Mouse (Mus musculus): ENCODE measurements around the gene Tbx3. TPM values are rescaled to one million over a fixed set of nuclear protein-coding genes. Genes with fewer than 3 reads are reported as not detected.

The Tbx3 gene
- polyA plus RNA-seq, 1 experiment from 2014 or later = 18.8 TPM

- Histone ChIP-seq H3K4me3 (no peak overlapping the region), H3K27me3 (replicated peaks) (peaks cover 90% of the 10 kb centered on the region), H3K4me1 (replicated peaks) (peaks cover 22% of the 10 kb centered on the region), H3K4me2 (no peak overlapping the region), H3K9me3 (replicated peaks) (no peaks in the 10 kb centered on the region), H3K9ac (no peak overlapping the region), H3K36me3 (no peaks in the 10 kb centered on the region), H3K27ac (ENCODE audit: poor library complexity, severe bottlenecking) (no peak overlapping the region)
- ATAC-seq (ENCODE audit: insufficient number of reproducible peaks, low FRiP score) = no peak
- WGBS = 46% methylated on average over 3 of the region's 3 CpGs
Measured at GRCm38 (mm10) chr5:119641714-119642113, 28.8 kb upstream of the Tbx3 start.

GRCm38 (mm10) chr5:119646965-119647364, 23.5 kb upstream of the Tbx3 start:
- no peaks in the 10 kb centered on the region for H3K36me3 ChIP-seq
- 56% methylated on average over 2 of the region's 2 CpGs for WGBS
- H3K9ac ChIP-seq = no peak overlapping the region
- no peak for ATAC-seq (ENCODE audit: insufficient number of reproducible peaks, low FRiP score)
- H3K27ac ChIP-seq (ENCODE audit: poor library complexity, severe bottlenecking) = no peak overlapping the region
- H3K4me2 ChIP-seq = no peak overlapping the region
- peaks cover 24% of the 10 kb centered on the region for H3K4me1 ChIP-seq (replicated peaks)
- peaks cover 73% of the 10 kb centered on the region for H3K27me3 ChIP-seq (replicated peaks)
- no peak overlapping the region for H3K4me3 ChIP-seq
- H3K9me3 ChIP-seq (replicated peaks) = 0 out of 2 replicates have a peak, but pooled peaks cover 4% of the 10 kb centered on the region

GRCm38 (mm10) chr5:119651135-119651965, 19.1 kb upstream of the Tbx3 start:
- H3K27ac ChIP-seq (ENCODE audit: poor library complexity, severe bottlenecking) = no peak overlapping the region
- peak overlapping the region; percentile 14 for H3K4me2 ChIP-seq
- WGBS = 8% methylated on average over 13 of the region's 13 CpGs

GRCm38 (mm10) chr5:119656354-119656753, 14.1 kb upstream of the Tbx3 start:
- WGBS = 12% methylated on average over 7 of the region's 7 CpGs
- ATAC-seq (ENCODE audit: insufficient number of reproducible peaks, low FRiP score) = no peak
- Histone ChIP-seq H3K27ac (ENCODE audit: poor library complexity, severe bottlenecking) (no peak overlapping the region), H3K27me3 (replicated peaks) (peaks cover 92% of the 10 kb centered on the region), H3K9ac (no peak overlapping the region), H3K9me3 (replicated peaks) (no peaks in the 10 kb centered on the region), H3K4me2 (no peak overlapping the region), H3K36me3 (no peaks in the 10 kb centered on the region), H3K4me3 (no peak overlapping the region; the same call in 1 of the 2 replicates), H3K4me1 (replicated peaks) (peaks cover 9% of the 10 kb centered on the region; the same call in 1 of the 2 replicates)

More at GRCm38 (mm10) chr5:119651135-119651965, 19.1 kb upstream of the Tbx3 start:
- no peak overlapping the region for H3K9ac ChIP-seq
- peak; percentile 87 for ATAC-seq (ENCODE audit: insufficient number of reproducible peaks, low FRiP score)
- H3K36me3 ChIP-seq = no peaks in the 10 kb centered on the region
- H3K27me3 ChIP-seq (replicated peaks) = peaks cover 78% of the 10 kb centered on the region
- no peak overlapping the region for H3K4me3 ChIP-seq
- 0 out of 2 replicates have a peak, but pooled peaks cover 4% of the 10 kb centered on the region for H3K9me3 ChIP-seq (replicated peaks)
- H3K4me1 ChIP-seq (replicated peaks) = peaks cover 19% of the 10 kb centered on the region; the same call in 1 of the 2 replicates

- WGBS = 2% methylated on average over 20 of the region's 21 CpGs
- Histone ChIP-seq H3K9me3 (replicated peaks) (no peaks in the 10 kb centered on the region), H3K4me1 (replicated peaks) (0 out of 2 replicates have a peak, but pooled peaks cover 7% of the 10 kb centered on the region), H3K4me3 (no peak overlapping the region; the same call in 1 of the 2 replicates), H3K27me3 (replicated peaks) (peaks cover 93% of the 10 kb centered on the region), H3K36me3 (no peaks in the 10 kb centered on the region), H3K4me2 (no peak overlapping the region), H3K27ac (ENCODE audit: poor library complexity, severe bottlenecking) (no peak overlapping the region), H3K9ac (no peak overlapping the region)
- no peak for ATAC-seq (ENCODE audit: insufficient number of reproducible peaks, low FRiP score)
Measured at GRCm38 (mm10) chr5:119656856-119657255, 13.6 kb upstream of the Tbx3 start.

GRCm38 (mm10) chr5:119657362-119657761, 13.1 kb upstream of the Tbx3 start:
- H3K36me3 ChIP-seq = no peaks in the 10 kb centered on the region
- WGBS = 6% methylated on average over 6 of the region's 6 CpGs

GRCm38 (mm10) chr5:119657804-119658203, 12.7 kb upstream of the Tbx3 start:
- 8% methylated on average over 6 of the region's 6 CpGs for whole genome bisulfite sequencing

More at GRCm38 (mm10) chr5:119657362-119657761, 13.1 kb upstream of the Tbx3 start:
- Histone ChIP-seq H3K9ac (no peak overlapping the region), H3K4me2 (no peak overlapping the region), H3K9me3 (replicated peaks) (no peaks in the 10 kb centered on the region), H3K4me3 (no peak overlapping the region), H3K27ac (ENCODE audit: poor library complexity, severe bottlenecking) (no peak overlapping the region), H3K4me1 (replicated peaks) (0 out of 2 replicates have a peak, but pooled peaks cover 4% of the 10 kb centered on the region), H3K27me3 (replicated peaks) (peaks cover 93% of the 10 kb centered on the region)
- ATAC-seq (ENCODE audit: insufficient number of reproducible peaks, low FRiP score) = no peak

GRCm38 (mm10) chr5:119658396-119658795, 12.1 kb upstream of the Tbx3 start:
- H3K4me3 ChIP-seq = no peak overlapping the region

More at GRCm38 (mm10) chr5:119657804-119658203, 12.7 kb upstream of the Tbx3 start:
- Histone ChIP-seq H3K9me3 (replicated peaks) (no peaks in the 10 kb centered on the region), H3K4me1 (replicated peaks) (0 out of 2 replicates have a peak, but pooled peaks cover 4% of the 10 kb centered on the region), H3K27ac (ENCODE audit: poor library complexity, severe bottlenecking) (no peak overlapping the region), H3K4me2 (no peak overlapping the region), H3K27me3 (replicated peaks) (peaks cover 88% of the 10 kb centered on the region), H3K36me3 (no peaks in the 10 kb centered on the region), H3K9ac (no peak overlapping the region), H3K4me3 (no peak overlapping the region)
- ATAC-seq (ENCODE audit: insufficient number of reproducible peaks, low FRiP score) = no peak

GRCm38 (mm10) chr5:119659041-119659440, 11.4 kb upstream of the Tbx3 start:
- no peak overlapping the region for H3K9ac ChIP-seq
- H3K27ac ChIP-seq (ENCODE audit: poor library complexity, severe bottlenecking) = no peak overlapping the region
- no peaks in the 10 kb centered on the region for H3K9me3 ChIP-seq (replicated peaks)
- H3K4me1 ChIP-seq (replicated peaks) = 0 out of 2 replicates have a peak, but pooled peaks cover 4% of the 10 kb centered on the region
- H3K27me3 ChIP-seq (replicated peaks) = peaks cover 90% of the 10 kb centered on the region
- H3K36me3 ChIP-seq = no peaks in the 10 kb centered on the region
- H3K4me2 ChIP-seq = no peak overlapping the region
- no peak overlapping the region for H3K4me3 ChIP-seq
- ATAC-seq (ENCODE audit: insufficient number of reproducible peaks, low FRiP score) = no peak
- WGBS = 6% methylated on average over 3 of the region's 3 CpGs

More at GRCm38 (mm10) chr5:119658396-119658795, 12.1 kb upstream of the Tbx3 start:
- 2% methylated on average over 5 of the region's 5 CpGs for WGBS
- Histone ChIP-seq H3K4me2 (no peak overlapping the region), H3K36me3 (no peaks in the 10 kb centered on the region), H3K9ac (no peak overlapping the region), H3K9me3 (replicated peaks) (no peaks in the 10 kb centered on the region), H3K27me3 (replicated peaks) (peaks cover 90% of the 10 kb centered on the region), H3K27ac (ENCODE audit: poor library complexity, severe bottlenecking) (no peak overlapping the region), H3K4me1 (replicated peaks) (0 out of 2 replicates have a peak, but pooled peaks cover 4% of the 10 kb centered on the region)
- no peak for ATAC-seq (ENCODE audit: insufficient number of reproducible peaks, low FRiP score)

GRCm38 (mm10) chr5:119660526-119661410, 9.7 kb upstream of the Tbx3 start:
- ATAC-seq (ENCODE audit: insufficient number of reproducible peaks, low FRiP score) = no peak
- H3K36me3 ChIP-seq = no peaks in the 10 kb centered on the region
- peaks cover 90% of the 10 kb centered on the region for H3K27me3 ChIP-seq (replicated peaks)
- H3K9ac ChIP-seq = no peak overlapping the region
- H3K27ac ChIP-seq (ENCODE audit: poor library complexity, severe bottlenecking) = no peak overlapping the region
- H3K9me3 ChIP-seq (replicated peaks) = no peaks in the 10 kb centered on the region
- H3K4me2 ChIP-seq = no peak overlapping the region
- WGBS = 3% methylated on average over 25 of the region's 25 CpGs
- no peak overlapping the region for H3K4me3 ChIP-seq
- H3K4me1 ChIP-seq (replicated peaks) = 0 out of 2 replicates have a peak, but pooled peaks cover 4% of the 10 kb centered on the region

All from heart, embryonic 12.5 days (tissue).